Mouse (Mus musculus): ENCODE measurements around the gene 9330182L06Rik. TPM values are rescaled to one million over a fixed set of nuclear protein-coding genes. Genes with fewer than 3 reads are reported as not detected.

9330182L06Rik gene
- polyA plus RNA-seq, 1 experiment: 0.36 TPM

GRCm38 (mm10) chr5:9424464-9424863, 158.5 kb downstream of the 9330182L06Rik start:
- Histone ChIP-seq H3K27ac (replicated peaks; ENCODE audit: low read depth, low read length) (no peak overlapping the region), H3K4me3 (ENCODE audit: insufficient read depth, low read depth, low read length) (no peak overlapping the region), H3K4me1 (ENCODE audit: control insufficient read depth, insufficient read depth, insufficient read length, low read length) (no peaks in the 10 kb centered on the region)

GRCm38 (mm10) chr5:9427165-9427564, 161.2 kb downstream of the 9330182L06Rik start:
- no peaks in the 10 kb centered on the region for H3K4me1 ChIP-seq (ENCODE audit: control insufficient read depth, insufficient read depth, insufficient read length, low read length)
- H3K27ac ChIP-seq (replicated peaks; ENCODE audit: low read depth, low read length): no peak overlapping the region
- H3K4me3 ChIP-seq (ENCODE audit: insufficient read depth, low read depth, low read length): no peak overlapping the region

- no peak overlapping the region for H3K27ac ChIP-seq (replicated peaks; ENCODE audit: low read depth, low read length)
- H3K4me3 ChIP-seq (ENCODE audit: insufficient read depth, low read depth, low read length): no peak overlapping the region
- no peaks in the 10 kb centered on the region for H3K4me1 ChIP-seq (ENCODE audit: control insufficient read depth, insufficient read depth, insufficient read length, low read length)
Measured at GRCm38 (mm10) chr5:9427581-9428241, 161.8 kb downstream of the 9330182L06Rik start.

- H3K4me1 ChIP-seq (ENCODE audit: control insufficient read depth, insufficient read depth, insufficient read length, low read length): no peaks in the 10 kb centered on the region
- H3K27ac ChIP-seq (replicated peaks; ENCODE audit: low read depth, low read length): no peak overlapping the region
- H3K4me3 ChIP-seq (ENCODE audit: insufficient read depth, low read depth, low read length): no peak overlapping the region
Measured at GRCm38 (mm10) chr5:9428728-9429127, 162.8 kb downstream of the 9330182L06Rik start.

GRCm38 (mm10) chr5:9446146-9446545, 180.2 kb downstream of the 9330182L06Rik start:
- no peak overlapping the region for H3K27ac ChIP-seq (replicated peaks; ENCODE audit: low read depth, low read length)
- H3K4me3 ChIP-seq (ENCODE audit: insufficient read depth, low read depth, low read length): no peak overlapping the region
- H3K4me1 ChIP-seq (ENCODE audit: control insufficient read depth, insufficient read depth, insufficient read length, low read length): no peaks in the 10 kb centered on the region

GRCm38 (mm10) chr5:9448931-9449330, 183.0 kb downstream of the 9330182L06Rik start:
- no peak overlapping the region for H3K27ac ChIP-seq (replicated peaks; ENCODE audit: low read depth, low read length)
- H3K4me3 ChIP-seq (ENCODE audit: insufficient read depth, low read depth, low read length): no peak overlapping the region
- H3K4me1 ChIP-seq (ENCODE audit: control insufficient read depth, insufficient read depth, insufficient read length, low read length): no peaks in the 10 kb centered on the region

GRCm38 (mm10) chr5:9449570-9449969, 183.7 kb downstream of the 9330182L06Rik start:
- no peak overlapping the region for H3K4me3 ChIP-seq (ENCODE audit: insufficient read depth, low read depth, low read length)
- no peaks in the 10 kb centered on the region for H3K4me1 ChIP-seq (ENCODE audit: control insufficient read depth, insufficient read depth, insufficient read length, low read length)
- no peak overlapping the region for H3K27ac ChIP-seq (replicated peaks; ENCODE audit: low read depth, low read length)

GRCm38 (mm10) chr5:9453298-9453697, 187.4 kb downstream of the 9330182L06Rik start:
- H3K4me3 ChIP-seq (ENCODE audit: insufficient read depth, low read depth, low read length): no peak overlapping the region
- H3K27ac ChIP-seq (replicated peaks; ENCODE audit: low read depth, low read length): no peak overlapping the region
- no peaks in the 10 kb centered on the region for H3K4me1 ChIP-seq (ENCODE audit: control insufficient read depth, insufficient read depth, insufficient read length, low read length)

- Histone ChIP-seq H3K27ac (replicated peaks; ENCODE audit: low read depth, low read length) (no peak overlapping the region), H3K4me1 (ENCODE audit: control insufficient read depth, insufficient read depth, insufficient read length, low read length) (no peaks in the 10 kb centered on the region), H3K4me3 (ENCODE audit: insufficient read depth, low read depth, low read length) (no peak overlapping the region)
Measured at GRCm38 (mm10) chr5:9477587-9477986, 211.7 kb downstream of the 9330182L06Rik start.

- H3K4me1 ChIP-seq (ENCODE audit: control insufficient read depth, insufficient read depth, insufficient read length, low read length): no peaks in the 10 kb centered on the region
- H3K27ac ChIP-seq (replicated peaks; ENCODE audit: low read depth, low read length): no peak overlapping the region
- H3K4me3 ChIP-seq (ENCODE audit: insufficient read depth, low read depth, low read length): no peak overlapping the region
Measured at GRCm38 (mm10) chr5:9495456-9495855, 229.5 kb downstream of the 9330182L06Rik start.

GRCm38 (mm10) chr5:9497235-9497634, 231.3 kb downstream of the 9330182L06Rik start:
- Histone ChIP-seq H3K4me3 (ENCODE audit: insufficient read depth, low read depth, low read length) (no peak overlapping the region), H3K4me1 (ENCODE audit: control insufficient read depth, insufficient read depth, insufficient read length, low read length) (no peaks in the 10 kb centered on the region), H3K27ac (replicated peaks; ENCODE audit: low read depth, low read length) (no peak overlapping the region)

GRCm38 (mm10) chr5:9511027-9511426, 245.1 kb downstream of the 9330182L06Rik start:
- Histone ChIP-seq H3K4me3 (ENCODE audit: insufficient read depth, low read depth, low read length) (no peak overlapping the region), H3K4me1 (ENCODE audit: control insufficient read depth, insufficient read depth, insufficient read length, low read length) (no peaks in the 10 kb centered on the region)

GRCm38 (mm10) chr5:9525507-9525906, 259.6 kb downstream of the 9330182L06Rik start:
- no peak overlapping the region for H3K27ac ChIP-seq (replicated peaks; ENCODE audit: low read depth, low read length)
- no peaks in the 10 kb centered on the region for H3K4me1 ChIP-seq (ENCODE audit: control insufficient read depth, insufficient read depth, insufficient read length, low read length)

More at GRCm38 (mm10) chr5:9511027-9511426, 245.1 kb downstream of the 9330182L06Rik start:
- H3K27ac ChIP-seq (replicated peaks; ENCODE audit: low read depth, low read length): no peak overlapping the region

More at GRCm38 (mm10) chr5:9525507-9525906, 259.6 kb downstream of the 9330182L06Rik start:
- no peak overlapping the region for H3K4me3 ChIP-seq (ENCODE audit: insufficient read depth, low read depth, low read length)
